Mouse (Mus musculus) hindbrain, postnatal 0 days (tissue): ENCODE results near the gene Ifrd2. TPM values are rescaled to one million over a fixed set of nuclear protein-coding genes. Genes with fewer than 3 reads are reported as not detected.

ENCODE experiments used
- ATAC-seq: fragments of 200-750 bp; cut with Nextera tagmentation; 2 replicates; pipeline ENCODE4 v1.8.0; 2017; ENCODE audit warnings: mild to moderate bottlenecking, moderate TSS enrichment, moderate library complexity
- DNase-seq: peaks from one replicate; pipeline ENCODE4 v3.0.0-alpha.2; 2015; ENCODE audit warnings: low spot score
- H3K27ac ChIP-seq: fragments of 300-500 bp; sonication (generic); 2 replicates; pipeline ENCODE4 v1.5.1; 2014; ENCODE audit warnings: mild to moderate bottlenecking
- H3K27me3 ChIP-seq: fragments of 300-500 bp; sonication (generic); 2 replicates; pipeline ENCODE4 v1.6.1; 2014; ENCODE audit warnings: low read length, mixed read lengths; ENCODE audit not compliant: insufficient read depth
- H3K36me3 ChIP-seq: fragments of 300-500 bp; sonication (generic); 2 replicates; pipeline ENCODE4 v1.6.1; 2014; ENCODE audit warnings: low read length, mixed read lengths; ENCODE audit not compliant: insufficient read depth
- H3K4me1 ChIP-seq: fragments of 300-500 bp; sonication (generic); 2 replicates; pipeline ENCODE4 v1.6.1; 2014; ENCODE audit warnings: antibody characterized with exemption, low read length, mixed read lengths; ENCODE audit not compliant: insufficient read depth
- H3K4me2 ChIP-seq: fragments of 300-500 bp; sonication (generic); 2 replicates; pipeline ENCODE4 v1.6.1; 2014; ENCODE audit warnings: low read depth, mild to moderate bottlenecking, low read length, moderate library complexity, mixed read lengths
- H3K4me3 ChIP-seq: fragments of 300-500 bp; sonication (generic); 2 replicates; pipeline ENCODE4 v1.5.1; 2014; ENCODE audit warnings: low read length
- H3K9ac ChIP-seq: fragments of 300-500 bp; sonication (generic); replicated peaks from 2 replicates; pipeline ENCODE4 v1.6.1; 2014; ENCODE audit warnings: mild to moderate bottlenecking, low read length, moderate library complexity, mixed read lengths
- H3K9me3 ChIP-seq: fragments of 300-500 bp; sonication (generic); 2 replicates; pipeline ENCODE4 v1.6.1; 2016; ENCODE audit warnings: low read length, mixed read lengths
- CTCF ChIP-seq: IDR thresholded peaks from 2 replicates; pipeline ENCODE4 v1.5.1; 2016; ENCODE audit warnings: antibody characterized with exemption, control low read depth, low read depth
- WGBS: fragments of 180-500 bp; shearing (Covaris S2); extraction: QIAGEN DNeasy Blood & Tissue Kit; methylation state at CpG from one replicate; pipeline ENCODE4 v1.1.7; 2014; 5-methylcytosine and 5-hydroxymethylcytosine counted together
- polyA plus RNA-seq: library from polyadenylated mRNA; unstranded; fragments of >200 nt; fragmentation: Nextera tagmentation; extraction: Ambion mirVana; gene quantifications from 2 replicates; pipeline ENCODE4 v1.2.1, GENCODE M21; 2015
- total RNA-seq: library from RNA; depleted of rRNA; stranded (reverse); fragments of >200 nt; gene quantifications from 2 replicates; pipeline ENCODE4 v1.2.3, GENCODE M21; 2014

The Ifrd2 gene
- total and polyA plus RNA-seq, 2 experiments from 2014 or later, result 7.6 to 9.3 TPM

- TF ChIP-seq CTCF, result peak; percentile 87
- Histone ChIP-seq H3K9me3 (no peaks in the 10 kb centered on the region), H3K27ac (peak overlapping the region; percentile 70; the same call in 1 of the 2 replicates), H3K27me3 (no peaks in the 10 kb centered on the region), H3K36me3 (peaks cover 19% of the 10 kb centered on the region; the same call in 1 of the 2 replicates), H3K4me2 (no peak overlapping the region), H3K4me1 (peaks cover 29% of the 10 kb centered on the region), H3K4me3 (no peak overlapping the region), H3K9ac (no peak overlapping the region)
- ATAC-seq (no peak), DNase-seq (peak; percentile 82)
- 56% methylated on average over 15 of the region's 15 CpGs for WGBS
Measured at GRCm38 (mm10) chr9:107566041-107566709, 21.3 kb upstream of the Ifrd2 start.

DNA sequence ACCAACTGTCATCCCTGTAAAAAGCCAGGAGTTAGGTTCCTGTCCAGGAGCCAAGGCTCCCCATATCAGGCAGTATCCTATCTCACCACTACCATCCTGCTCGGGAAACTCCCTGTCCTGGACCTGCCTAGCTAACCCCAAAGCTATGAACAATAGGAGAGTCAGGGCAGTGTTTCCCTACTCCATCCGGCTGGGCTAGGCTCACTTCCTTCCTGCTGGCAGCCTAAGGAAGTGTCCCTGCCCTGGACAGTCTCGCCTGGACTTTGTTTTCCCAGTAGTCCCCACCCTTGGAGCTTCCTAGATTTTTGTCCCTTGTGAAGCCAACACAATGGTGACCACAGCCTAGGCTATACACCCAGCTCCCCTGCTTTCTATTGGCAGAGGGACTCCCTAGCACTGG lies 20.6 kb upstream of the Ifrd2 start:
- Histone ChIP-seq H3K27me3 (no peaks in the 10 kb centered on the region), H3K9ac (no peak overlapping the region), H3K4me2 (no peak overlapping the region), H3K4me3 (no peak overlapping the region), H3K9me3 (no peaks in the 10 kb centered on the region), H3K27ac (no peak overlapping the region), H3K36me3 (peaks cover 19% of the 10 kb centered on the region; the same call in 1 of the 2 replicates), H3K4me1 (peaks cover 29% of the 10 kb centered on the region)
- no peak for TF ChIP-seq CTCF
- DNase-seq, result no peak
- no peak for ATAC-seq
- 64% methylated on average over 3 of the region's 3 CpGs for WGBS

GRCm38 (mm10) chr9:107567702-107568319 lies 19.6 kb upstream of the Ifrd2 start, which contains the start of gene Hyal2:
Gene Hyal2 (plus strand): TSS chr9:107567945.
- DNase-seq (no peak), ATAC-seq (no peak)
- H3K4me1 ChIP-seq, result peaks cover 29% of the 10 kb centered on the region
- no peaks in the 10 kb centered on the region for H3K27me3 ChIP-seq
- 0 out of 2 replicates have a peak, but pooled peaks have one; percentile 1 for TF ChIP-seq CTCF
- H3K9me3 ChIP-seq, result no peaks in the 10 kb centered on the region
- peak within 1 kb of the TSS; percentile 86 for H3K27ac ChIP-seq
- H3K4me2 ChIP-seq, result peak within 1 kb of the TSS; percentile 83
- H3K4me3 ChIP-seq, result peak within 1 kb of the TSS; percentile 82
- WGBS, result 13% methylated on average over 18 of the region's 18 CpGs
- peak within 1 kb of the TSS; percentile 75 for H3K9ac ChIP-seq
- H3K36me3 ChIP-seq, result peaks cover 26% of the 10 kb centered on the region; the same call in 1 of the 2 replicates

DNA sequence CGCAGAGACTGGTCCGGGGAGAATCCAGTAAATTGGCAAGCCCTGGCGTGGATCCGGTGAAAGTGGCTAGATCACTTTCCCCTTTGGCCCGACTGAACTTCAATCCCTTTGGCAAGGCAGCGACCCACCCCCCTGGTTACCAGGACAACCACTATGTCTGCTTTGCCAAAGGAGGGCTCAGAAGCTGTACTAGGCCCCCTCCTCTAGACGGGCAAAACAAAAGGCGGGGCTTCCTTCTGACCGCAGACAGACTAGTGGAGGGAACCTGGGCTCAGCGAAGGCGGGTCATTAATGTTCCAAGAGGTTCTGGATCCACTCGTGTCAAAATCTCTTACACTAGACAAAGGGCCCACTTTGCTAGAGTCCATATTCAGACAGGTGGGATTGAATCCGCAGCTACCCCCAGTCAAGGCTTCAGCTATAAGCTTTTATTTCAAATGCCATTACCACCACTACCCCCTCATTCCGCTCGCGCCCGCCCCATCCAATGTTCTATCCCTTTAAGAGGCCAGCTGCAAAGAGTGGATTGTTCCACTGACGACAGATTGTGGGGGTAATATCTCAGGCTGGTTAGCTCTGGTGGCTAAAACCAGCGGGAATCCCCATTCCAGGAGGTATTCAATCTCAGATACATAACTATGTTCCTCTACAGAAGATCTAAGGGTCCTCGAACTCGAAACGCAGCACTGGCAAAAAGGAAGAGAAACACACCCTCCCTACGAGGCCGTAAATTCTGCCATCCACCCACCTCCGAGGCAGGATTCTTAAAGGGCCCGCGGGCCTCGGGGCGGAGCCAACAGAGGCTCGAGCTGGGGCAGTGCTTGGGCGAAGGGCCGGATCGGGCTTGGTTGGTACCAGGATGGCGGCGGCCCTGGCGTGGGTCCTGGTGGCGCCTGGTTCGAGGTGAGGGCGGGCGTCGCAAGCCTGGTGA lies 18.8 kb upstream of the Ifrd2 start:
- Histone ChIP-seq H3K9me3 (no peaks in the 10 kb centered on the region), H3K27ac (peak overlapping the region; percentile 86), H3K4me1 (peaks cover 28% of the 10 kb centered on the region), H3K4me2 (peak overlapping the region; percentile 83), H3K9ac (peak overlapping the region; percentile 75), H3K27me3 (no peaks in the 10 kb centered on the region), H3K36me3 (peaks cover 28% of the 10 kb centered on the region; the same call in 1 of the 2 replicates), H3K4me3 (peak overlapping the region; percentile 82)
- DNase-seq (peak; percentile 93), ATAC-seq (peak; percentile 91)
- WGBS, result under 1% methylated on average over 41 of the region's 41 CpGs
- TF ChIP-seq CTCF, result no peak

DNA sequence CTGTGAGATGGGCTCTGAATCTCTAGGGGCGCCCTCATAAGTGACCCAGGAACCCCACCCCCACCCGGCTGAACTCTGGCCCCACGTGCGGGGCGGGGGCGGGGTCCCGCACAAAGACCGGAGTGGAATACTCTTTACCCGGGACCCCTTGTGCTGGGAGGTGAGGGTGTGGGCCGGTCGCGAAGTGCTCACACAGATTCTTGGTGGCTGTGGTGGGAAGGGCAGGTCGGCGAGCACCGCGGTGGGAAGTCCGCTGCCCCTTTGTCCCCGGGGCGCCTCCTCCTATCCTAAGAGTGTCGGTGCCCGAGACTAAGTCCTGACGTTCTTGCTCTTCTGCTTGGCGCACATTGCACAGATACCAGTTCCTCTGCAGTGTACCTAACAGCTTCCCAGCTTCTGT lies 18.2 kb upstream of the Ifrd2 start:
- H3K27ac ChIP-seq, result peak overlapping the region; percentile 86
- WGBS, result 0% methylated on average over 23 of the region's 23 CpGs
- H3K4me3 ChIP-seq, result peak overlapping the region; percentile 82
- ATAC-seq (peak; percentile 57), DNase-seq (no peak)
- H3K9me3 ChIP-seq, result no peaks in the 10 kb centered on the region
- H3K27me3 ChIP-seq, result no peaks in the 10 kb centered on the region
- peak overlapping the region; percentile 75 for H3K9ac ChIP-seq
- H3K4me1 ChIP-seq, result peaks cover 21% of the 10 kb centered on the region
- peak overlapping the region; percentile 83 for H3K4me2 ChIP-seq
- peaks cover 28% of the 10 kb centered on the region; the same call in 1 of the 2 replicates for H3K36me3 ChIP-seq
- TF ChIP-seq CTCF, result no peak

- Histone ChIP-seq H3K36me3 (peaks cover 28% of the 10 kb centered on the region; the same call in 1 of the 2 replicates), H3K9me3 (no peaks in the 10 kb centered on the region), H3K4me3 (peak overlapping the region; percentile 82), H3K4me1 (peaks cover 21% of the 10 kb centered on the region), H3K27ac (peak overlapping the region; percentile 86; the same call in 1 of the 2 replicates), H3K9ac (peak overlapping the region; percentile 75), H3K27me3 (no peaks in the 10 kb centered on the region), H3K4me2 (peak overlapping the region; percentile 83)
- ATAC-seq, result no peak
- TF ChIP-seq CTCF, result no peak
- no peak for DNase-seq
- WGBS, result 45% methylated on average over 13 of the region's 13 CpGs
Measured at GRCm38 (mm10) chr9:107570016-107570415, 17.4 kb upstream of the Ifrd2 start.
